Mouse (Mus musculus): Measurements from ENCODE around the gene G6pc3.

G6pc3 gene

GRCm38 (mm10) chr11:102219247-102219993, 30.0 kb downstream of the G6pc3 start:
- no peak for DNase-seq (ENCODE audit: low spot score)

GRCm38 (mm10) chr11:102219994-102220346, 30.6 kb downstream of the G6pc3 start:
- no peak for DNase-seq (ENCODE audit: low spot score)

GRCm38 (mm10) chr11:102220451-102220850, 31.0 kb downstream of the G6pc3 start:
- DNase-seq (ENCODE audit: low spot score) = no peak

- DNase-seq (ENCODE audit: low spot score) = no peak
These were observed 32.0 kb downstream of the G6pc3 start for GRCm38 (mm10) chr11:102221243-102221953.

GRCm38 (mm10) chr11:102221954-102222351, 32.5 kb downstream of the G6pc3 start:
- DNase-seq (ENCODE audit: low spot score) = no peak

GRCm38 (mm10) chr11:102223166-102223565, 33.7 kb downstream of the G6pc3 start:
- DNase-seq (ENCODE audit: low spot score) = no peak

- no peak for DNase-seq (ENCODE audit: low spot score)
These were observed 35.3 kb downstream of the G6pc3 start for GRCm38 (mm10) chr11:102224686-102225085.

- peak; percentile 62 for DNase-seq (ENCODE audit: low spot score)
These were observed 35.8 kb downstream of the G6pc3 start for GRCm38 (mm10) chr11:102225221-102225620.

- no peak for DNase-seq (ENCODE audit: low spot score)
These were observed 36.9 kb downstream of the G6pc3 start for GRCm38 (mm10) chr11:102226067-102226978.

- DNase-seq (ENCODE audit: low spot score) = no peak
These were observed 38.1 kb downstream of the G6pc3 start for GRCm38 (mm10) chr11:102227270-102228190.

GRCm38 (mm10) chr11:102228191-102228545, 38.7 kb downstream of the G6pc3 start:
- DNase-seq (ENCODE audit: low spot score) = no peak

- no peak for DNase-seq (ENCODE audit: low spot score)
These were observed 39.3 kb downstream of the G6pc3 start for GRCm38 (mm10) chr11:102228646-102229268.

GRCm38 (mm10) chr11:102229331-102229953, 40.0 kb downstream of the G6pc3 start:
- DNase-seq (ENCODE audit: low spot score) = no peak

GRCm38 (mm10) chr11:102230006-102230741, 40.8 kb downstream of the G6pc3 start, which contains the start of gene Hdac5:
Gene Hdac5 (minus strand): TSS chr11:102230166.
- DNase-seq (ENCODE audit: low spot score) = peak; percentile 99

GRCm38 (mm10) chr11:102236022-102236421, 46.6 kb downstream of the G6pc3 start:
- DNase-seq (ENCODE audit: low spot score) = no peak

GRCm38 (mm10) chr11:102240636-102241035, 51.2 kb downstream of the G6pc3 start:
- DNase-seq (ENCODE audit: low spot score) = no peak

- no peak for DNase-seq (ENCODE audit: low spot score)
These were observed 51.8 kb downstream of the G6pc3 start for GRCm38 (mm10) chr11:102241246-102241645.

- no peak for DNase-seq (ENCODE audit: low spot score)
These were observed 52.5 kb downstream of the G6pc3 start for GRCm38 (mm10) chr11:102241874-102242273.
